Mouse (Mus musculus) lung, postnatal 0 days (tissue): ENCODE results near the gene Ranbp1. TPM values are rescaled to one million over a fixed set of nuclear protein-coding genes. Genes with fewer than 3 reads are reported as not detected.

Source experiments
- ATAC-seq: fragments of 200-750 bp; cut with Nextera tagmentation; 2 replicates; pipeline ENCODE4 v1.8.0; 2017; ENCODE audit warnings: moderate library complexity
- DNase-seq: peaks from one replicate; pipeline ENCODE4 v3.0.0-alpha.2; 2016; ENCODE audit warnings: low spot score
- H3K27ac ChIP-seq: fragments of 300-500 bp; sonication (generic); 2 replicates; pipeline ENCODE4 v1.5.1; 2014; ENCODE audit warnings: antibody characterized with exemption, mild to moderate bottlenecking, low read length, mixed read lengths
- H3K27me3 ChIP-seq: fragments of 300-500 bp; sonication (generic); replicated peaks from 2 replicates; pipeline ENCODE4 v1.6.1; 2014; ENCODE audit warnings: low read length, mixed read lengths; ENCODE audit not compliant: insufficient read depth
- H3K36me3 ChIP-seq: fragments of 300-500 bp; sonication (generic); 2 replicates; pipeline ENCODE4 v1.6.1; 2014; ENCODE audit warnings: low read length, mixed read lengths; ENCODE audit not compliant: insufficient read depth
- H3K4me1 ChIP-seq: fragments of 300-500 bp; sonication (generic); 2 replicates; pipeline ENCODE4 v1.6.1; 2014; ENCODE audit warnings: antibody characterized with exemption, low read depth, low read length, mixed read lengths; ENCODE audit not compliant: insufficient read depth
- H3K4me2 ChIP-seq: fragments of 300-500 bp; sonication (generic); replicated peaks from 2 replicates; pipeline ENCODE4 v1.6.1; 2014; ENCODE audit warnings: low read depth, mild to moderate bottlenecking, low read length, moderate library complexity, mixed read lengths
- H3K4me3 ChIP-seq: fragments of 300-500 bp; sonication (generic); 2 replicates; pipeline ENCODE4 v1.5.1; 2014; ENCODE audit warnings: low read depth, low read length
- H3K9ac ChIP-seq: fragments of 300-500 bp; sonication (generic); replicated peaks from 2 replicates; pipeline ENCODE4 v1.6.1; 2014; ENCODE audit warnings: low read depth, mild to moderate bottlenecking
- H3K9me3 ChIP-seq: fragments of 300-500 bp; sonication (generic); 2 replicates; pipeline ENCODE4 v1.6.1; 2016; ENCODE audit warnings: low read length, mixed read lengths
- CTCF ChIP-seq: IDR thresholded peaks from 2 replicates; pipeline ENCODE4 v1.5.1; 2016; ENCODE audit warnings: antibody characterized with exemption, mild to moderate bottlenecking
- EP300 ChIP-seq: IDR thresholded peaks from 2 replicates; pipeline ENCODE4 v1.6.1; 2016; ENCODE audit warnings: antibody characterized with exemption, mild to moderate bottlenecking, control low read depth
- WGBS: fragments of 180-500 bp; shearing (Covaris S2); extraction: QIAGEN DNeasy Blood & Tissue Kit; methylation state at CpG from one replicate; pipeline ENCODE4 v1.1.7; 2014; 5-methylcytosine and 5-hydroxymethylcytosine counted together
- polyA plus RNA-seq: library from polyadenylated mRNA; unstranded; fragments of >200 nt; fragmentation: Nextera tagmentation; extraction: Ambion mirVana; gene quantifications from 2 replicates; pipeline ENCODE4 v1.2.1, GENCODE M21; 2015

Gene Ranbp1
- polyA plus RNA-seq, 1 experiment from 2014 or later, result 155 TPM

GRCm38 (mm10) chr16:18268182-18268581 lies 19.6 kb upstream of the Ranbp1 start:
- Histone ChIP-seq H3K9me3 (no peaks in the 10 kb centered on the region), H3K27me3 (no peaks in the 10 kb centered on the region), H3K27ac (no peak overlapping the region), H3K36me3 (peaks cover 27% of the 10 kb centered on the region), H3K4me2 (no peak overlapping the region), H3K4me3 (no peak overlapping the region), H3K4me1 (no peaks in the 10 kb centered on the region), H3K9ac (no peak overlapping the region)
- TF ChIP-seq CTCF (peak; percentile 54), EP300 (no peak)
- ATAC-seq, result no peak
- WGBS, result 78% methylated on average over 5 of the region's 5 CpGs
- DNase-seq, result peak; percentile 32

- Histone ChIP-seq H3K27ac (no peak overlapping the region), H3K9me3 (no peaks in the 10 kb centered on the region), H3K9ac (no peak overlapping the region), H3K36me3 (peaks cover 38% of the 10 kb centered on the region), H3K4me3 (no peak overlapping the region), H3K4me2 (no peak overlapping the region), H3K27me3 (no peaks in the 10 kb centered on the region), H3K4me1 (no peaks in the 10 kb centered on the region)
- ATAC-seq (no peak), DNase-seq (no peak)
- whole genome bisulfite sequencing, result 81% methylated on average over 2 of the region's 2 CpGs
- TF ChIP-seq EP300, result no peak
- no peak for TF ChIP-seq CTCF
These were observed 16.5 kb upstream of the Ranbp1 start for GRCm38 (mm10) chr16:18265024-18265423.

GRCm38 (mm10) chr16:18258221-18258620 lies 9.7 kb upstream of the Ranbp1 start, which contains the start of gene Gm49776:
Gene Gm49776, minus strand, starts transcription at chr16:18258321.
- Histone ChIP-seq H3K27ac (no peak within 1 kb of the TSS), H3K4me1 (no peaks in the 10 kb centered on the region), H3K27me3 (no peaks in the 10 kb centered on the region), H3K4me3 (no peak within 1 kb of the TSS), H3K9ac (no peak within 1 kb of the TSS), H3K36me3 (peaks cover 59% of the 10 kb centered on the region; the same call in 1 of the 2 replicates), H3K9me3 (no peaks in the 10 kb centered on the region), H3K4me2 (no peak within 1 kb of the TSS)
- WGBS, result 98% methylated on average over 2 of the region's 2 CpGs
- no peak for TF ChIP-seq CTCF
- no peak for TF ChIP-seq EP300
- DNase-seq (no peak), ATAC-seq (no peak)

GRCm38 (mm10) chr16:18253866-18254265 lies 5.3 kb upstream of the Ranbp1 start:
- no peak overlapping the region for H3K9ac ChIP-seq
- H3K36me3 ChIP-seq, result peaks cover 38% of the 10 kb centered on the region; the same call in 1 of the 2 replicates
- TF ChIP-seq CTCF (no peak), EP300 (no peak)
- DNase-seq (no peak), ATAC-seq (no peak)
- peaks cover 12% of the 10 kb centered on the region for H3K4me1 ChIP-seq
- no peaks in the 10 kb centered on the region for H3K27me3 ChIP-seq
- no peak overlapping the region for H3K27ac ChIP-seq
- H3K9me3 ChIP-seq, result no peaks in the 10 kb centered on the region
- WGBS, result 82% methylated on average over 1 of the region's 1 CpGs
- no peak overlapping the region for H3K4me3 ChIP-seq
- H3K4me2 ChIP-seq, result no peak overlapping the region

GRCm38 (mm10) chr16:18252736-18253135 lies 4.2 kb upstream of the Ranbp1 start:
- 80% methylated on average over 6 of the region's 6 CpGs for WGBS
- ATAC-seq, result no peak
- peaks cover 30% of the 10 kb centered on the region; the same call in 1 of the 2 replicates for H3K36me3 ChIP-seq

GRCm38 (mm10) chr16:18250828-18251790 lies 2.6 kb upstream of the Ranbp1 start:
- Histone ChIP-seq H3K27me3 (no peaks in the 10 kb centered on the region), H3K4me2 (no peak overlapping the region), H3K9ac (no peak overlapping the region), H3K27ac (no peak overlapping the region), H3K4me1 (peaks cover 14% of the 10 kb centered on the region), H3K36me3 (peaks cover 16% of the 10 kb centered on the region; the same call in 1 of the 2 replicates), H3K4me3 (no peak overlapping the region), H3K9me3 (no peaks in the 10 kb centered on the region)
- ATAC-seq, result no peak
- no peak for TF ChIP-seq EP300
- no peak for TF ChIP-seq CTCF
- WGBS, result 49% methylated on average over 10 of the region's 10 CpGs
- no peak for DNase-seq

More at GRCm38 (mm10) chr16:18252736-18253135, 4.2 kb upstream of the Ranbp1 start:
- no peak overlapping the region for H3K4me2 ChIP-seq
- no peak for DNase-seq
- no peaks in the 10 kb centered on the region for H3K9me3 ChIP-seq
- no peaks in the 10 kb centered on the region for H3K27me3 ChIP-seq
- H3K27ac ChIP-seq, result no peak overlapping the region
- no peak overlapping the region for H3K9ac ChIP-seq
- no peak overlapping the region for H3K4me3 ChIP-seq
- TF ChIP-seq EP300, result no peak
- TF ChIP-seq CTCF, result no peak
- peaks cover 12% of the 10 kb centered on the region for H3K4me1 ChIP-seq
